Mouse (Mus musculus) forelimb bud, embryonic 11.5 days (tissue): ENCODE data around the gene 6820408C15Rik.

Experiments
- DNase-seq: peaks from one replicate; pipeline ENCODE4 v3.0.0-alpha.2; 2012; ENCODE audit warnings: low read depth, low spot score

6820408C15Rik gene

GRCm38 (mm10) chr2:152415287-152415686 lies at the start of gene 6820408C15Rik:
Gene 6820408C15Rik, plus strand, starts transcription at chr2:152415587.
- no peak for DNase-seq

GRCm38 (mm10) chr2:152367917-152368316 lies 47.5 kb upstream of the 6820408C15Rik start:
- DNase-seq: no peak

- peak; percentile 80 for DNase-seq
Measured at GRCm38 (mm10) chr2:152368532-152369140, 46.8 kb upstream of the 6820408C15Rik start.

- DNase-seq: no peak
Measured at GRCm38 (mm10) chr2:152372104-152372503, 43.3 kb upstream of the 6820408C15Rik start.

- no peak for DNase-seq
Measured at GRCm38 (mm10) chr2:152372661-152373060, 42.7 kb upstream of the 6820408C15Rik start.

GRCm38 (mm10) chr2:152373547-152373946 lies 41.8 kb upstream of the 6820408C15Rik start:
- no peak for DNase-seq

- peak; percentile 77 for DNase-seq
Measured at GRCm38 (mm10) chr2:152375652-152376344, 39.6 kb upstream of the 6820408C15Rik start.

GRCm38 (mm10) chr2:152376345-152376741 lies 39.0 kb upstream of the 6820408C15Rik start, which contains the start of gene Nrsn2:
Gene Nrsn2, minus strand, starts transcription at chr2:152376638.
- no peak for DNase-seq

GRCm38 (mm10) chr2:152384191-152384590 lies 31.2 kb upstream of the 6820408C15Rik start:
- DNase-seq: no peak

- peak; percentile 68 for DNase-seq
Measured at GRCm38 (mm10) chr2:152392786-152393185, 22.6 kb upstream of the 6820408C15Rik start.

- no peak for DNase-seq
Measured at GRCm38 (mm10) chr2:152393225-152394017, 22.0 kb upstream of the 6820408C15Rik start.

- no peak for DNase-seq
Measured at GRCm38 (mm10) chr2:152395271-152395920, 20.0 kb upstream of the 6820408C15Rik start.

- peak; percentile 97 for DNase-seq
Measured at GRCm38 (mm10) chr2:152396110-152397003, 19.0 kb upstream of the 6820408C15Rik start.

- peak; percentile 67 for DNase-seq
Measured at GRCm38 (mm10) chr2:152397004-152397589, 18.3 kb upstream of the 6820408C15Rik start.

GRCm38 (mm10) chr2:152397680-152398435 lies 17.5 kb upstream of the 6820408C15Rik start, which contains the start of gene Sox12:
Gene Sox12, minus strand, starts transcription at chr2:152398063.
- peak; percentile 99 for DNase-seq

GRCm38 (mm10) chr2:152398691-152399090 lies 16.7 kb upstream of the 6820408C15Rik start:
- DNase-seq: peak; percentile 97

GRCm38 (mm10) chr2:152399122-152399542 lies 16.3 kb upstream of the 6820408C15Rik start:
- DNase-seq: no peak

GRCm38 (mm10) chr2:152406126-152406525 lies 9.3 kb upstream of the 6820408C15Rik start:
- DNase-seq: peak; percentile 94

GRCm38 (mm10) chr2:152409781-152410180 lies 5.6 kb upstream of the 6820408C15Rik start:
- no peak for DNase-seq
